Mouse (Mus musculus): ENCODE results near the gene Uts2r. TPM values are rescaled to one million over a fixed set of nuclear protein-coding genes. Genes with fewer than 3 reads are reported as not detected.

Uts2r gene
- not detected in 2 replicates for polyA plus RNA-seq (2012; ENCODE audit: low replicate concordance)

DNA sequence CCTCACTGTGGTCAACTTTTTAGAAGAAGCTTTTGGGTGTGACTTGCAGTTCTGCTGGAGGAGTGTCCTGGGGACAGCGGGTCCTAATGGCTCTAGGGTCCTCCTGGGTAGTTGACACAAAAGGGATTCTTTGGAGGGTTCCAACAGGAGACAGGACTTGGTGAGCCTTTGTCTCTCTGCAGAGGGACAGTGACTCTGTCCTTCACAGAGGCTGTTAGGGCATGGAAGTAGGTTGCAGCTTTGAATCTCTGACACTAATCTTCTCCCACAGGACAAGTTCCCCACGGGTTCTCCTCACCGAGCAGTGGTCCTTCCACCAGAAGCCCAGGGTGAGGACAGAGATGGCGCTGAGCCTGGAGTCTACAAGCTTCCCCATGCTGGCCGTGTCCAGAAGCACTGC, at the start of gene Uts2r:
Gene Uts2r, plus strand, starts transcription at position 301 of the 400 bp plus-strand sequence.

GRCm38 (mm10) chr11:121118577-121118976, 41.5 kb upstream of the Uts2r start, which contains the start of gene Tex19.2:
Gene Tex19.2 (minus strand): TSS chr11:121118677.

GRCm38 (mm10) chr11:121145865-121146264, 14.2 kb upstream of the Uts2r start, which contains the start of gene Tex19.1:
Gene Tex19.1 (plus strand): TSS chr11:121146143.

DNA sequence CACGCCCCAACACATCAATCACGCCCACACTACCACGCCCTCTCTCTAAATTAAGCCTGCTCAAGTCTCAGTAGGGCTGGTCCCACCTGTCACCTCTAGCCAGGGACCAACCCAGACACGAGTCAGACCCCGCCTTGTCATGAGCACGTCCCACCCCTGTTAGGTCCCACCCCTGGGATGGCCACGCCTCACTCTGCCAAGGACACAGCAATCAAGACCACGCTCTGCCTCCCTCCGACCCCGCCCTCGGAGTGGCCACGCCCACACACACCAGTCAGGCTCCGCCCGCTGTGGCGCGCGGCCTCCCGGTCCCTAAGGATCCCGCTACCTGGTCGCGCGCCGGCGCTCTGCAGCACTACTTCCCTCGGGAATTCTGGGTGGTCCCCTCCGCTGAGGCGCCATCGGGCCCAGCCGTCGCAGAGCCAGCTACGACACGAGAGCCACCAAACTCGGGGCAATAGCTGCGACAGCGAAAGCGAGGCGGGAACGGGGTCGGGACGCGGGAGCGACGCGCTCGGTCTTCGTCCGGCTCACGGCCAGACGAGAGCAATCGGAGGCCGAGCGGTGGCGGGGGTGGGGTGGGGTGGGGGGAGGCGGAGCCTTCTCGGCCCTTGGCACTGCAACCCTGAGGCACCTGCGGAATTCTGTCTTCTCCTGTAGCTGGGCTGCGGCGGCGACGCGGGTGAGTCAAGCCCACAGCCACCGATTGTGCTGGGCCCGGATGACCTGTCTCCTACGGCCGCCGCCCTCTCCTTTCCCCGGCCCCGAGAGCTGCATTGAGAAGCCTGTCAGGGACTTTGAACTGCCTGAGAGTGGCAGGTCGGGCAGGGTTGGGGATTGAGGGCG, 44.3 kb downstream of the Uts2r start, which contains the start of the genes Hexdc and Ogfod3:
Gene Hexdc, plus strand, starts transcription at position 273 of the 846 bp plus-strand sequence.
Gene Ogfod3, minus strand, starts transcription at position 551 of the 846 bp plus-strand sequence.

Other genes with a start within 250 kb of the Uts2r start
- 2.0 and 2.1 TPM in 2 replicates for gene Ccdc57, start 227.4 kb upstream of the Uts2r start, polyA plus RNA-seq (2012; ENCODE audit: low replicate concordance)
- gene Slc16a3, start 211.8 kb upstream of the Uts2r start, polyA plus RNA-seq (2012; ENCODE audit: low replicate concordance) = 10.6 and 15.1 TPM in 2 replicates
- 102 and 115 TPM in 2 replicates for gene Csnk1d, start 168.9 kb upstream of the Uts2r start, polyA plus RNA-seq (2012; ENCODE audit: low replicate concordance)
- gene Cd7, start 120.9 kb upstream of the Uts2r start, polyA plus RNA-seq (2012; ENCODE audit: low replicate concordance) = 3.7 and 14.9 TPM in 2 replicates
- not detected in 2 replicates for gene Sectm1b, start 96.7 kb upstream of the Uts2r start, polyA plus RNA-seq (2012; ENCODE audit: low replicate concordance)
- not detected in 2 replicates for gene Sectm1a, start 79.1 kb upstream of the Uts2r start, polyA plus RNA-seq (2012; ENCODE audit: low replicate concordance)
- not detected in 2 replicates for gene Tex19.2, start 41.6 kb upstream of the Uts2r start, polyA plus RNA-seq (2012; ENCODE audit: low replicate concordance)
- not detected in 2 replicates for gene Tex19.1, start 14.1 kb upstream of the Uts2r start, polyA plus RNA-seq (2012; ENCODE audit: low replicate concordance)
- 7.4 and 12.8 TPM in 2 replicates for gene Hexdc, start 44.2 kb downstream of the Uts2r start, polyA plus RNA-seq (2012; ENCODE audit: low replicate concordance)
- 4.3 and 9.0 TPM in 2 replicates for gene Ogfod3, start 44.4 kb downstream of the Uts2r start, polyA plus RNA-seq (2012; ENCODE audit: low replicate concordance)
- gene Cybc1, start 69.1 kb downstream of the Uts2r start, polyA plus RNA-seq (2012; ENCODE audit: low replicate concordance) = 10.0 and 19.4 TPM in 2 replicates
- 6.8 and 16.3 TPM in 2 replicates for gene Narf, start 77.0 kb downstream of the Uts2r start, polyA plus RNA-seq (2012; ENCODE audit: low replicate concordance)
- 39.0 and 51.3 TPM in 2 replicates for gene Foxk2, start 99.7 kb downstream of the Uts2r start, polyA plus RNA-seq (2012; ENCODE audit: low replicate concordance)
- 5.3 and 11.6 TPM in 2 replicates for gene Wdr45b, start 194.2 kb downstream of the Uts2r start, polyA plus RNA-seq (2012; ENCODE audit: low replicate concordance)
- not detected in 2 replicates for gene Rab40b, start 228.0 kb downstream of the Uts2r start, polyA plus RNA-seq (2012; ENCODE audit: low replicate concordance)

Measured in leukemia stem cell, adult 10-12 weeks (primary cell).